Mouse (Mus musculus) regulatory T cell (primary cell): ENCODE measurements around the gene Acp5.
"Not testable (repeated sequence)": the region's sequence is repeated elsewhere in the genome, so short reads cannot be mapped to it uniquely, and the experiment has no call there.

Experiments used
- in situ Hi-C: fragments of 300-600 bp; cut with MboI, MseI; formaldehyde crosslinking; loops from one replicate; pipeline ENCODE4 v1.15.1; 2025; ENCODE audit warnings: high pct_unique_total_duplicates

Gene Acp5

GRCm38 (mm10) chr9:22135644-22136390, at the start of gene Acp5:
Acp5 (minus strand) TSS chr9:22135711.
- in situ Hi-C loops: no loop called here

- in situ Hi-C loops: no loop called here
These were observed 36.8 kb upstream of the Acp5 start for GRCm38 (mm10) chr9:22172318-22172717.

GRCm38 (mm10) chr9:22169327-22169726, 33.8 kb upstream of the Acp5 start:
- in situ Hi-C loops: loop anchor here (5.0 kb wide), 1 partner anchor 38 kb away; no protein-coding TSS in a partner anchor

- in situ Hi-C loops: loop anchor here (5.0 kb wide), 1 partner anchor 40 kb away; no protein-coding TSS in a partner anchor
These were observed 32.2 kb upstream of the Acp5 start for GRCm38 (mm10) chr9:22167751-22168150.

- in situ Hi-C loops: loop anchor here (5.0 kb wide), 1 partner anchor 41 kb away; no protein-coding TSS in a partner anchor
These were observed 31.2 kb upstream of the Acp5 start for GRCm38 (mm10) chr9:22166686-22167085.

- in situ Hi-C loops: loop anchor here (5.0 kb wide), 1 partner anchor 41 kb away; no protein-coding TSS in a partner anchor
These were observed 30.5 kb upstream of the Acp5 start for GRCm38 (mm10) chr9:22165964-22166363.

GRCm38 (mm10) chr9:22164711-22165668, 29.5 kb upstream of the Acp5 start:
- in situ Hi-C loops: loop anchor here (5.0 kb wide), 1 partner anchor 42 kb away; no protein-coding TSS in a partner anchor

GRCm38 (mm10) chr9:22162912-22163311, 27.4 kb upstream of the Acp5 start:
- in situ Hi-C loops: no loop called here

- in situ Hi-C loops: no loop called here
These were observed 26.8 kb upstream of the Acp5 start for GRCm38 (mm10) chr9:22162305-22162704.

GRCm38 (mm10) chr9:22161299-22161698, 25.8 kb upstream of the Acp5 start:
- in situ Hi-C loops: no loop called here

GRCm38 (mm10) chr9:22157516-22158265, 22.2 kb upstream of the Acp5 start:
- in situ Hi-C loops: no loop called here

GRCm38 (mm10) chr9:22156497-22157245, 21.2 kb upstream of the Acp5 start, which contains the start of gene Pigyl:
Pigyl (plus strand) TSS chr9:22156846.
- in situ Hi-C loops: no loop called here

GRCm38 (mm10) chr9:22155614-22156013, 20.1 kb upstream of the Acp5 start:
- in situ Hi-C loops: no loop called here

GRCm38 (mm10) chr9:22153810-22154209, 18.3 kb upstream of the Acp5 start:
- in situ Hi-C loops: no loop called here

- in situ Hi-C loops: no loop called here
These were observed 15.4 kb upstream of the Acp5 start for GRCm38 (mm10) chr9:22150946-22151345.

GRCm38 (mm10) chr9:22150249-22150693, 14.8 kb upstream of the Acp5 start:
- in situ Hi-C loops: not testable (repeated sequence)

- in situ Hi-C loops: no loop called here
These were observed 14.1 kb upstream of the Acp5 start for GRCm38 (mm10) chr9:22149426-22150248.

GRCm38 (mm10) chr9:22144304-22144965, 8.9 kb upstream of the Acp5 start:
- in situ Hi-C loops: loop anchor here (5.0 kb wide), 1 partner anchor 82 kb away; no protein-coding TSS in a partner anchor
